Mouse (Mus musculus) hematopoietic stem cell, adult 5-6 weeks (primary cell): Measurements from ENCODE around the gene Kcnc1. TPM values are rescaled to one million over a fixed set of nuclear protein-coding genes. Genes with fewer than 3 reads are reported as not detected.

Experiments used
- ATAC-seq, 2 experiments: fragments of 125-278 bp in 1 of 2; replicated peaks in 1 of 2; 2 replicates each; pipeline ENCODE4 v1.8.0; 2016 to 2017; ENCODE audit warnings: inconsistent platforms in 2 of 2, mild to moderate bottlenecking in 2 of 2, moderate number of reproducible peaks in 2 of 2, low read depth in 1 of 2, moderate TSS enrichment in 1 of 2; ENCODE audit not compliant: low FRiP score in 2 of 2, poor library complexity in 2 of 2, severe bottlenecking in 2 of 2, insufficient read depth in 1 of 2, low TSS enrichment in 1 of 2
- total RNA-seq: library from RNA; stranded (forward); fragments of 172-1452, 232-1000 nt; gene quantifications from 2 replicates; pipeline ENCODE4 v1.2.3, GENCODE M21; 2017

Kcnc1 gene
- total RNA-seq: 0.19 and 0.25 TPM in 2 replicates

DNA sequence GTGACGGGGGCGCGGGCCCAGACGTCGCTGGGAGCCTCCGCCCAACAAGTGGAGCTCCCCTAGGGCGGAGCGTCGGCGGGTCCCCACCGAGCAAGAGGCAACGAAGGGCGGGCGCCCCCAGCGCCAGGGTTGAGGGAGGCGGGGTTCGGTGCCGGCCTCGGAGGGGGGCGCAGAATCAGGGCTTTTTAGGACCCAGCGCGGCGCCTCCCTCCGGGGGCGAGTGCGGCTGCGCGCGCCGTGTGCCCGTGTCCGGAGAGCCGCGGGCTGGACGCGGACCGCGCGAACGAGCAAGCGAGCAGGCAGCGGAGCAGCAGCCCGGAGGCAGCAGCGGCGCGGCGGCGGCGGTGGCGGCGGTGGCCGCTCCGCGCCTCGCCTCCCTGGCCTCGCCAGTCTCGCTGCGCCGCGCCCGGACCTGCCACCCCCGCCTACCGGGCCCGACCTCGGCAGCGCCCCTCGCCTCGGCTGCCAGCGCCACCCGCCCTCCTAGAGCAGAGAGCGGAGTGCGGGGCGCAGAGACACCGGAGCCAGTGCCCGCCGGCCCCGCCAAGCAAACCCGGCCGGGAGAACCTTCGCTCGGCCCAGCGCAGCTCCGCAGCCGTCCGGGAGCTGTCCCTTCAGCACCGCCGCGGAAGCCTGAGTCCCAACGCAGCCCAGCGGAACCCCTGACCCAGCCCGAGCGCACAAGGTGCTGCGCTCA, at the start of gene Kcnc1:
Gene Kcnc1, plus strand, starts transcription at position 267 of the 697 bp plus-strand sequence.
- peak; percentile 64 to 87 for ATAC-seq

- ATAC-seq: no peak
Observed at GRCm38 (mm10) chr7:46347692-46348091, 48.6 kb upstream of the Kcnc1 start.

DNA sequence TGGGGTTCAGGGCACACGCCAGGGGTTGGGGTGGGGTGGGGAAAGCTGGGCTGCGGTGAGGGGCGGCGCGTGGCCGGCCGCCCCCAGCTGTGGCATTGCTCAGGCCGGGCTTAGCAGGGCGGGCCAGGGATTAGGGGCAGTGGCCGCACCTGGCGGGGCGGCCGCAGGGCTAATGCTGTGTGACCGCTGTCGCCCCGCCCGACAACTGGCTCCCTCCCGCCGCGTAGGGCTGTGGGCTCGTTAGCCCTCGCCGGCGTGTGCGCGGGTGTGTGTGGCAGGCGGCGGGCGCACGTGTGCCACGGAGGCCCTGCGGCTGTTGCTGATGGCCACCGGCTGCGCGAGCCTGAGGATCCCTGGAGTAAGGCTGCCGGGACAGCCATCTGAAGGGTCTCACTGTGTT, 47.5 kb upstream of the Kcnc1 start:
- no peak for ATAC-seq

DNA sequence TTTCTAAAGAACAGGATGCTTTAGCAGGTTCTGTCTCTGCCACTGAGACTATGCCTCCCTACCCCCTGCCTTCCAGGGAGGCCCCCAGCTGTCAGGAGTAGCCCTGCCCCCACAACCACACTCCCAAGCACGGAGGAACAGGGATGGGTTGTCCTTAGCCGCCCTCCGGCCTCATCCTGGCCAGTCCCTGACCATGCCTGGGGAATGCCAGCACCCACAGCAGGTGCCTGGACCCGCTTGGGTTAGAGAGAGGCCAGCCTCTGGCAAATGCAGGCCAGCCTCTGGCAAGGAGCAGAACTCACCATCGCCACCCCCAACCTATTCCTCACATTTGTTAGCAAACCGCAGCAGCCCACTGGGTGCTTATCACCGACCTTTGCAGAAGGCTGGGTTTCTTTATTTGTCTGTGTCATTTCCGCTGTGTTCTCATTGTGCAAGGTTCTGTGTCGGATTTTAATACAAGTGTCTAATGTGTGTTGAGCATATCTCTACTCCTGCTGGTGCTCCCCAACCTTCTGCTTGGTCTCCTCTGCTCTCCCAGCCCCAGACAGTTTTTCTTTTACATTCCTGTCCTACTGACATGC, 46.1 kb upstream of the Kcnc1 start:
- ATAC-seq: no peak

DNA sequence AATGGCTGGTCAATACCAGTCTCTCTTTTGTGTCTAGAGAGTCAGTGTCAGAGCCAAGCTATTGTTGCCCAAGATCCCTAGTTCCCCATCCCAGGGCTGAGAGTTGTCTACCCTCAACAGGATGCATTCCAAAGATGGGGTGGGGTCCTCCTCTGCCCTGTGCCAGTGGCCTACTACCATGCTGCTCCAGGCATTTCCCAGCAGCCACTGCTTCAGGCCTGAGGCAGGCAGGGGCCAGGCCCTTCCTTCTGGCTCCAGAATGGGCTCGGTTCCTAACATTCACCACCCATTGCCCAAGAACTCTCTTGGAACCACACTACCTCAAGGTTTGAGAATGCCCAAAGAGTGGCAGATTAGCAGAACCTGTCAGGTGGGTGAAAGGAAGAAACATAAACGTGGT, 43.5 kb upstream of the Kcnc1 start:
- ATAC-seq: no peak

DNA sequence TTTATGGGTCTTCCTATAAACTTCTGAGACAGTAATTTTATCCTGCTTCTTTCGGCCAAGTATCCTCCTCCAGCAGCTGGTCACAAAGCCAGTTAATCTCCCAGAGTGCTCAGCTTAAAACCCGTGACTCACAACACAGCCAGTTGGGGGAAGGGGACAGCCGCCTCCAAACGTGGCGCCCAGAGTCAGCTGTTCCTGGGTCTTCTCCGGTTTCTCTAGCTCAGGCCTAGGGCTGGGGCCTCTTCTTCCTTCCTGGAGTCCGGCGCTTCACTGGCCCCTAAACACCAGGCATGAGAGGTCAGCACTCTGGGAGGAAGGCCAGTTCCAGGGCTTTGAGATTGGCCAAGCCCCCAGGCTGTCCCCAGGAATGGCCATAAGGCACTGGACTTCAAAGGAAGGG, 43.1 kb upstream of the Kcnc1 start:
- ATAC-seq: no peak

- no peak for ATAC-seq
Observed at GRCm38 (mm10) chr7:46353875-46354274, 42.4 kb upstream of the Kcnc1 start.

DNA sequence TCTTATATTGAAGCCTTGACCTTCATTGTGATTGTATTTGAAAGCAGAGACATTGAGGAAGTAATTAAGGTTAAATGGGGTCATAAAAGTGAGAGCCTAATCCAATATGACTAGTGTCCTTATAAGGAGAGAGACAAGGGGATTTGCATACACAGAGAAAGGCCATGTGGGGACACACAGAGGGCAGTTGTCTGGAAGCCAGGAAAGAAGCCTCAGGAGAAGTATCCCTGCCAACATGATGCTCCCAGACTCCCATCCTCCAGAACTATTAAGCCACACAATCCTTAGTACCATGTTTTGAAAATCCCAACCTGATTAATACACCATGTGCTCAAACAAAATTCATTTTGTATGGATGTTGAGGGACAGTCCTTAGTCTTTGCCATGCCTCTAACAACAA, 34.5 kb upstream of the Kcnc1 start:
- no peak for ATAC-seq

DNA sequence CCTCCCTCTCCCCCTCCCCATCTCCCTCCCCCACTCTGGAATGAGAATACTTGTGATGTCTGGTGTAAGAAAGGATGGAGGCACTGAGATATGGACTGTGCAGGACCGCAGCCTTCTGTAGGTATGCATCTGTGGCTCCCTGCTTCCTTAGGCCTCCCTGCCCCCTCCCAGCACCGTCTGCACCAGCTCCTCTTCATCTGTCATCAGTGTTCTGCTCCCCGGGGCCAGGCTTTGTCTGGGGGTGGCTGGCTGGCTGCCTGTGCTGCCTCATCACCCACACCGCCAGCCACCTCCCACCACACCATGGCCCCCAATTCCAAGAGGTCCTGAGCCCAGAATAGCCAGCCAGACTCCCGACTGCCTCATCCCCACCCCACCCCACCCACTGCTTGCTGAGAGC, 32.1 kb upstream of the Kcnc1 start:
- ATAC-seq: no peak

DNA sequence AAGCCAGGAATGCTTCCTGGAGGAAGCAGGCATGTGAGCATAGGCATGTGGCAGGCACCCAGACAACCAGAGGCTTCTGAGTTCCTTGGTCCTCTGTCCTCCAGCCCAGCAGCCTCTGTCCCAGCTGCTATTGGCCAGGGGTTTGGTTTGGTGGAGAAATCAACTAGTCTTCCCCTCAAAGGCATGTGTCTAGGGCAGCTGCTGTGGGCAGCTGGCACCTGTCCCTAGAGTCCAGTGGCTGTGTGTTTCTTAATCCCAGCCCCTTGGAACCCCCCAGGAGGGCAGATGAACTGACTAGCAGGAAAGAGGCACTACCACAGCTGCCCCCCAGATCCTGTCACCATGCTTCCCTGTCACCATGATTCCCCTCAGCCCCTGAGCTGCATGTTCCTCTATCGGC, 30.5 kb upstream of the Kcnc1 start:
- no peak for ATAC-seq

GRCm38 (mm10) chr7:46371104-46371503, 25.2 kb upstream of the Kcnc1 start:
- ATAC-seq: no peak

GRCm38 (mm10) chr7:46376172-46377007, 19.9 kb upstream of the Kcnc1 start, which contains the start of gene Myod1:
Gene Myod1 (plus strand): TSS chr7:46376474.
- no peak for ATAC-seq

DNA sequence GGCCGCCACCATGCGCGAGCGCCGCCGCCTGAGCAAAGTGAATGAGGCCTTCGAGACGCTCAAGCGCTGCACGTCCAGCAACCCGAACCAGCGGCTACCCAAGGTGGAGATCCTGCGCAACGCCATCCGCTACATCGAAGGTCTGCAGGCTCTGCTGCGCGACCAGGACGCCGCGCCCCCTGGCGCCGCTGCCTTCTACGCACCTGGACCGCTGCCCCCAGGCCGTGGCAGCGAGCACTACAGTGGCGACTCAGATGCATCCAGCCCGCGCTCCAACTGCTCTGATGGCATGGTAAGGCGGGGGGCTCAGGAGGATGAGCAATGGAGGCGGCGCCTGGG, 19.3 kb upstream of the Kcnc1 start:
- no peak for ATAC-seq

DNA sequence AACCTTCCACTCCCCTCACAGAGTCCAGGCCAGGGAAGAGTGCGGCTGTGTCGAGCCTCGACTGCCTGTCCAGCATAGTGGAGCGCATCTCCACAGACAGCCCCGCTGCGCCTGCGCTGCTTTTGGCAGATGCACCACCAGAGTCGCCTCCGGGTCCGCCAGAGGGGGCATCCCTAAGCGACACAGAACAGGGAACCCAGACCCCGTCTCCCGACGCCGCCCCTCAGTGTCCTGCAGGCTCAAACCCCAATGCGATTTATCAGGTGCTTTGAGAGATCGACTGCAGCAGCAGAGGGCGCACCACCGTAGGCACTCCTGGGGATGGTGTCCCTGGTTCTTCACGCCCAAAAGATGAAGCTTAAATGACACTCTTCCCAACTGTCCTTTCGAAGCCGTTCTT, 18.2 kb upstream of the Kcnc1 start:
- ATAC-seq: no peak

GRCm38 (mm10) chr7:46378983-46379382, 17.3 kb upstream of the Kcnc1 start:
- ATAC-seq: peak; percentile 50 to 67; a peak in 3 of 4 replicates

DNA sequence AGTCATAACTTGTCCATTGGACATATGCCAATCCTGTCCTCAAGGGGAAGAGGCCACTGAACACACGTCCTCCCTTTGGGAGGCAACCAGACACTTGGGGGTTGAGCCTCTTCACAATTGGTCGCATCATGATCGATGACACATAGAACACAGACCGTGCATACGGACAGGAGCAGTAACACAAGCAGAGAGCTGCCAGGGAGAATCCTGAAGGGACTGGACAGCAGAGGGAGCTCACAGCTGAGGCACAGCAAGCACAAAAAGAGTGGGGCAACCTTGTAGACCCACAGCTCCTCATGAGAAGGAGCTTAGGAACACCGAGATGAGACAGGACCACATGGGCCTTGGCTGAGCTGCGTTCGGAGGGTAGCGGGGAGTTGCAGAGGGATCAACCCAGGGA, 15.7 kb upstream of the Kcnc1 start:
- no peak for ATAC-seq

GRCm38 (mm10) chr7:46387430-46387829, 8.9 kb upstream of the Kcnc1 start:
- no peak for ATAC-seq

DNA sequence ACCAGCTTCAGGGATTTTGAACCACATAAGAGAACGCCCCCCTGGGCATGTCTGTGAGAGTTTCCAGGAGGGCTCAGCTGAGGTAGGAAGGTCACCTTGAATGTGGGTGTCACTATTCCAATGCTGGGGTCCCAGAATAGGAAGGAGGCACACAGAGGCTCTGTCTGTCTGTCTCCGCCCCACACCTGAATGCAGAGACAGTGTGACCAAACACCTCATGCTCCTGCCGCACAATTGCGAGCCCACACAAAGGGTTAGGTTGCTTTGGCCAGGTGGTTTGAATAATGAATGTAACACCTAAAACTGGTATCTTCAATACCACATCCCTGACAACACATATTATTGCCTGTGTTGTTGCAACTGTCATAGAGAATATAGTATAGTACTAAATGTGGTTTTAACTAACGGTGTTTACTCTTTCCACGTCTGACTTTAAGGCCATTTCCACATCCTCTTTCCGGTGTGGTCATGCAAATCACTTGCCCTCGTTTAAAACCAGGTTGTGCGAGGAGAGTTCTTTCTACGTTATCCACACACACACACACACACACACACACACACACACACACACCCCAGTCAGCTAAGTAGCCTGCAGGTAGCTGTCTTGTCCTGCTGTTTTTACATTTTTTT, 6.7 kb upstream of the Kcnc1 start:
- ATAC-seq: peak; percentile 22 to 54; a peak in 1 of 4 replicates
